Mouse (Mus musculus) embryonic facial prominence, embryonic 11.5 days (tissue): Measurements from ENCODE around the gene Supt6. TPM values are rescaled to one million over a fixed set of nuclear protein-coding genes. Genes with fewer than 3 reads are reported as not detected.

Experiments
- ATAC-seq: fragments of 200-750 bp; cut with Nextera tagmentation; replicated peaks from 2 replicates; pipeline ENCODE4 v1.8.0; 2017; ENCODE audit warnings: low read depth; ENCODE audit not compliant: insufficient number of reproducible peaks, low FRiP score, low TSS enrichment
- DNase-seq: peaks from one replicate; pipeline ENCODE4 v3.0.0-alpha.2; 2015; ENCODE audit warnings: low spot score
- H3K27ac ChIP-seq: fragments of 300-500 bp; sonication (generic); replicated peaks from 2 replicates; pipeline ENCODE4 v1.5.1; 2014; ENCODE audit warnings: mild to moderate bottlenecking, low read depth, low read length, control low read depth
- H3K27me3 ChIP-seq: fragments of 300-500 bp; sonication (generic); 2 replicates; pipeline ENCODE4 v1.6.1; 2014; ENCODE audit warnings: mild to moderate bottlenecking, low read length, moderate library complexity, mixed read lengths; ENCODE audit not compliant: control insufficient read depth, insufficient read depth
- H3K36me3 ChIP-seq: fragments of 300-500 bp; sonication (generic); replicated peaks from 2 replicates; pipeline ENCODE4 v1.6.1; 2014; ENCODE audit warnings: low read depth, mild to moderate bottlenecking, low read length, moderate library complexity, mixed read lengths; ENCODE audit not compliant: control insufficient read depth, insufficient read depth
- H3K4me1 ChIP-seq: fragments of 300-500 bp; sonication (generic); 2 replicates; pipeline ENCODE4 v1.6.1; 2014; ENCODE audit warnings: low read length, mixed read lengths; ENCODE audit not compliant: control insufficient read depth, insufficient read depth
- H3K4me2 ChIP-seq: fragments of 300-500 bp; sonication (generic); 2 replicates; pipeline ENCODE4 v1.6.1; 2014; ENCODE audit warnings: low read depth, mild to moderate bottlenecking, control low read depth, low read length, moderate library complexity
- H3K4me3 ChIP-seq: fragments of 300-500 bp; sonication (generic); 2 replicates; pipeline ENCODE4 v1.5.1; 2014; ENCODE audit warnings: low read depth, low read length, control low read depth
- H3K9ac ChIP-seq: fragments of 300-500 bp; sonication (generic); replicated peaks from 2 replicates; pipeline ENCODE4 v1.6.1; 2014; ENCODE audit warnings: mild to moderate bottlenecking, control low read depth, low read length
- H3K9me3 ChIP-seq: fragments of 300-500 bp; sonication (generic); replicated peaks from 2 replicates; pipeline ENCODE4 v1.6.1; 2016; ENCODE audit warnings: mild to moderate bottlenecking, low read length, inconsistent platforms, mixed read lengths; ENCODE audit not compliant: control insufficient read depth
- WGBS: fragments of 180-500 bp; shearing (Covaris S2); extraction: QIAGEN DNeasy Blood & Tissue Kit; methylation state at CpG from one replicate; pipeline ENCODE4 v1.1.7; 2014; 5-methylcytosine and 5-hydroxymethylcytosine counted together
- polyA plus RNA-seq: library from polyadenylated mRNA; unstranded; fragments of >200 nt; fragmentation: Nextera tagmentation; extraction: Ambion mirVana; gene quantifications from 2 replicates; pipeline ENCODE4 v1.2.1, GENCODE M21; 2014

The Supt6 gene
- polyA plus RNA-seq, 1 experiment from 2014 or later: 24.9 TPM

- WGBS: 86% methylated on average over 3 of the region's 3 CpGs
- Histone ChIP-seq H3K27ac (no peak overlapping the region), H3K36me3 (no peaks in the 10 kb centered on the region; the same call in 1 of the 2 replicates), H3K9ac (no peak overlapping the region), H3K4me2 (peak overlapping the region; percentile 44; the same call in 1 of the 2 replicates), H3K9me3 (no peaks in the 10 kb centered on the region), H3K4me3 (no peak overlapping the region; the same call in 1 of the 2 replicates), H3K4me1 (no peaks in the 10 kb centered on the region; the same call in 1 of the 2 replicates), H3K27me3 (no peaks in the 10 kb centered on the region)
- DNase-seq (no peak), ATAC-seq (no peak)
Measured at GRCm38 (mm10) chr11:78247012-78247348, 1.2 kb upstream of the Supt6 start.

DNA sequence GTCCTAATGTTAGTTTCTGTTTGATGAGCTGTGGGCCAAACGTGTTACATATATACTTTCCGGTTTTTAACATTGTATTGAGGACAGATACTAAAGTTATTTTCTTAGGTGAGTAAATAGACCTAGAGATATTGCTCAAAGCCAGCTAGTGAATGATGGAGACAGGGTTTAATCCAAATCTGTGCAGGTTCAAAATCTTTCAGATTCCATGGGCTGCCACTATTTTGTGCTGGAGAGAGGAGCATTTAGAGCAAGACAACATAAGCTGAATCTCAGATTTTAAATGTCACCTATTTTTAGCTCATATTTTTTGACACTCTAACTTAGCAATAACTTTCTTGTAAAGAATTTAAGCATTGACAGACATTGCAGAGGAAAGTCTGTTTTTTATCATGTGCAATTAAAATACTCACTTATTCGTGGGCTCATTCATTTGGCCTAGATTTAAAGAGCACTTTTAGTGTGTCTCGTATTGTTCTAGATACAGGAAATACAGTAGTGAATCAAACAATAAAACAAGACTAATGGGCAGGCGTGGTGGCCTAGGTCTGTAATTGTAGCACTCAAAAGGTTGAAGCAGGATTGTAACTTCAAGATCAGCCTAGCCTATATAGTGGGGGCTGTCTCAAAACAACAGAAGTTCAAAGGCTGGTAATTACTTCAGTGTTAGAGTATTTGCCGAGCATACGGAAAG, 678 bp upstream of the Supt6 start:
- ATAC-seq: no peak
- Histone ChIP-seq H3K27ac (0 out of 2 replicates have a peak overlapping the region, but pooled peaks have one; percentile 64), H3K4me1 (no peaks in the 10 kb centered on the region; the same call in 1 of the 2 replicates), H3K4me2 (peak overlapping the region; percentile 44), H3K9ac (peak overlapping the region; percentile 80), H3K36me3 (no peaks in the 10 kb centered on the region; the same call in 1 of the 2 replicates), H3K27me3 (no peaks in the 10 kb centered on the region), H3K9me3 (no peaks in the 10 kb centered on the region), H3K4me3 (peak overlapping the region; percentile 65)
- DNase-seq: no peak
- WGBS: 49% methylated on average over 7 of the region's 7 CpGs

DNA sequence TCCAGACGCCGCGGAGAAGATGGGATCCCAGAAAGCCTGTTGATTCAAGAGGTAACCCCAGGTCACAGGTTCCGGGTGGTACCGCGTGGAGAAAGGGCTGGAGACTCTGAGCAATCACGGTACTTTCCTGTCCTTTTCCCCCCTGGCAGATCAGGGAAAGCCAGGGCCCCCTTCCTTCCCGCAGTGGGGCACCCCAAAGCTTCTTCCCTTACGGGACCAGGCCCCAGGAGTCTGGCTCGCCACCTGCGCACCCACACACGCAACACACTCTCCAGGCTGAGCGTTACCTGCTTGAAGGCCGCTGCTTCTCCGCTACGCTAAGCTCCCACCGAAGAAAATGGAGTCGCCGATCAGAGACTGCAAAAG, 543 bp downstream of the Supt6 start:
- H3K36me3 ChIP-seq: no peaks in the 10 kb centered on the region
- peak overlapping the region; percentile 65 for H3K4me3 ChIP-seq
- WGBS: under 1% methylated on average over 19 of the region's 19 CpGs
- H3K4me1 ChIP-seq: no peaks in the 10 kb centered on the region; the same call in 1 of the 2 replicates
- ATAC-seq (no peak), DNase-seq (peak; percentile 3)
- H3K9ac ChIP-seq: peak overlapping the region; percentile 80
- peak overlapping the region; percentile 62 for H3K4me2 ChIP-seq
- H3K27me3 ChIP-seq: no peaks in the 10 kb centered on the region
- no peaks in the 10 kb centered on the region for H3K9me3 ChIP-seq
- H3K27ac ChIP-seq: peak overlapping the region; percentile 64

DNA sequence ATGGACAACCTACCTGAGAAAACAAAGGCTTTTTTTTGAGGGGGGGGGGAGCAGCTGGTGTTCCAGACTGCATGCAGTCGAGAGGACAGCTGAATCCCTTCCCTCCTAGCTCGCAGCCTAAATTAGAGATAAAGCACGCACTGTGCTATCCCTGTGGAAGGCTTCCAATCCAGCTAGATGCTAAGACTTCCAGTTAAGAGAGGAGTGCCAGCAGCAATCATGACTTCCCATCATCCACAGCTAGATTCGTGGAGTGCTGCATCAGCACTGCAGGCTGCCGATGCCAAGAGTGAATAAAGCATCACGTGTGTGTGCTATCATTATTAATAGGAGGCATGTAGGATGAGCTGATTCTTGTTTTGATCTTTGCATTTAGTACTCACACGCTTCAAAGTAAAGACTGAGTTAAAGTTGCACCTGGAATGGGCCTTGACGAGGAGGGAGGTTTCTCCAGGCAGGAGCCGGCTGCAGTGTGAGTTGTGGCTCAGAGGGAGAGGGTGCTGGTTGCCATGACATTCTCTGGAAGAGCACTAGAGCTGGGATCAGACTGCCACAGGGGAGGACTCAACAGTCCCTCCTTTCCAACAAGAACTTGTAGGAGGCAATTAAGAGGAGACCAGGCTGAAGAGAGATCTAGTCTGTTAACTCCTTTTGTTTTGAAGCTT, 5.5 kb downstream of the Supt6 start:
- 90% methylated on average over 9 of the region's 9 CpGs for WGBS
- no peak for DNase-seq
- no peaks in the 10 kb centered on the region for H3K9me3 ChIP-seq
- no peak overlapping the region for H3K4me2 ChIP-seq
- no peak overlapping the region for H3K4me3 ChIP-seq
- H3K27me3 ChIP-seq: no peaks in the 10 kb centered on the region
- no peaks in the 10 kb centered on the region; the same call in 1 of the 2 replicates for H3K4me1 ChIP-seq
- ATAC-seq: no peak
- H3K27ac ChIP-seq: no peak overlapping the region
- no peaks in the 10 kb centered on the region; the same call in none of the 2 replicates for H3K36me3 ChIP-seq
- H3K9ac ChIP-seq: no peak overlapping the region

DNA sequence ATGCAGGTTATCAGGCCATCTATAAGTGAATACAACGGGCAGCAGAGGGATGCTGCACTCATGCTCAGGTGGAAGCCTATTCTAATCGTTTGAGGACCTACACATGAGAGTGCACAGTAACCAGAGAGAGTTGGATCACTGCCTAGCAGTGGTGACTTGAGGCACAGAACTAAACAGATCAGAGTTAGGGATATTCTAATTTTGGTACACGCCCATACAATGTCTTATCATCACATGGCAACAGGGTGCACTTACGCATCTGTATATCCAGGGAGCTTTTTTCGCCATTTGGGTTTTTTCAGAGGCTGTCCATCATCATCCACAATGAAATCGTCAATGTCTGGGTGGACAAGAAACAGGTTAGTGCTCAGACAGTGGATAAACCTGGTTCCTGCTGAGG, 14.3 kb downstream of the Supt6 start:
- H3K27ac ChIP-seq: no peak overlapping the region
- no peak overlapping the region for H3K9ac ChIP-seq
- DNase-seq (no peak), ATAC-seq (no peak)
- no peaks in the 10 kb centered on the region for H3K27me3 ChIP-seq
- no peak overlapping the region for H3K4me3 ChIP-seq
- H3K36me3 ChIP-seq: peaks cover 28% of the 10 kb centered on the region
- WGBS: 91% methylated on average over 6 of the region's 6 CpGs
- no peaks in the 10 kb centered on the region for H3K9me3 ChIP-seq
- H3K4me2 ChIP-seq: no peak overlapping the region
- no peaks in the 10 kb centered on the region for H3K4me1 ChIP-seq

GRCm38 (mm10) chr11:78223586-78223985, 22.2 kb downstream of the Supt6 start:
- H3K9ac ChIP-seq: no peak overlapping the region
- DNase-seq: no peak
- H3K4me3 ChIP-seq: no peak overlapping the region
- H3K27me3 ChIP-seq: no peaks in the 10 kb centered on the region
- H3K9me3 ChIP-seq: no peaks in the 10 kb centered on the region
- WGBS: 90% methylated on average over 4 of the region's 4 CpGs
- H3K27ac ChIP-seq: no peak overlapping the region
- H3K4me1 ChIP-seq: no peaks in the 10 kb centered on the region
- H3K36me3 ChIP-seq: peaks cover 26% of the 10 kb centered on the region
- ATAC-seq: no peak
- H3K4me2 ChIP-seq: no peak overlapping the region

GRCm38 (mm10) chr11:78215709-78216317, 30.0 kb downstream of the Supt6 start:
- peaks cover 21% of the 10 kb centered on the region for H3K36me3 ChIP-seq
- no peaks in the 10 kb centered on the region for H3K4me1 ChIP-seq
- WGBS: 89% methylated on average over 11 of the region's 11 CpGs
- H3K4me3 ChIP-seq: no peak overlapping the region
- H3K9me3 ChIP-seq: no peaks in the 10 kb centered on the region
- DNase-seq (no peak), ATAC-seq (no peak)
- H3K4me2 ChIP-seq: no peak overlapping the region
- H3K27ac ChIP-seq: no peak overlapping the region
- no peaks in the 10 kb centered on the region for H3K27me3 ChIP-seq
- H3K9ac ChIP-seq: no peak overlapping the region
